Mouse (Mus musculus) midbrain, postnatal 0 days (tissue): ENCODE data around the gene Mpig6b. TPM values are rescaled to one million over a fixed set of nuclear protein-coding genes. Genes with fewer than 3 reads are reported as not detected.
A peak's percentile ranks its signal among the peaks of the same experiment; 100 is the strongest.

Experiments
- ATAC-seq: fragments of 200-750 bp; cut with Nextera tagmentation; 2 replicates; pipeline ENCODE4 v1.8.0; 2017; ENCODE audit warnings: moderate number of reproducible peaks, mild to moderate bottlenecking, moderate TSS enrichment, moderate library complexity; ENCODE audit not compliant: low FRiP score
- DNase-seq: peaks from one replicate; pipeline ENCODE4 v3.0.0-alpha.2; 2015; ENCODE audit warnings: low spot score
- H3K27ac ChIP-seq: fragments of 300-500 bp; sonication (generic); 2 replicates; pipeline ENCODE4 v1.5.1; 2014; ENCODE audit warnings: low read depth, mild to moderate bottlenecking, low read length, mixed read lengths
- H3K27me3 ChIP-seq: fragments of 300-500 bp; sonication (generic); 2 replicates; pipeline ENCODE4 v1.6.1; 2014; ENCODE audit warnings: low read length, control low read depth, mixed read lengths; ENCODE audit not compliant: insufficient read depth
- H3K36me3 ChIP-seq: fragments of 300-500 bp; sonication (generic); 2 replicates; pipeline ENCODE4 v1.6.1; 2014; ENCODE audit warnings: low read length, control low read depth, mixed read lengths; ENCODE audit not compliant: insufficient read depth
- H3K4me1 ChIP-seq: fragments of 300-500 bp; sonication (generic); 2 replicates; pipeline ENCODE4 v1.6.1; 2014; ENCODE audit warnings: mild to moderate bottlenecking, control low read depth, antibody characterized with exemption, low read length, mixed read lengths; ENCODE audit not compliant: insufficient read depth
- H3K4me2 ChIP-seq: fragments of 300-500 bp; sonication (generic); 2 replicates; pipeline ENCODE4 v1.6.1; 2014; ENCODE audit warnings: low read depth, mild to moderate bottlenecking, low read length, mixed read lengths; ENCODE audit not compliant: poor library complexity, severe bottlenecking
- H3K4me3 ChIP-seq: fragments of 300-500 bp; sonication (generic); 2 replicates; pipeline ENCODE4 v1.5.1; 2014; ENCODE audit warnings: low read depth, mild to moderate bottlenecking, low read length, moderate library complexity
- H3K9ac ChIP-seq: fragments of 300-500 bp; sonication (generic); replicated peaks from 2 replicates; pipeline ENCODE4 v1.6.1; 2014; ENCODE audit warnings: mild to moderate bottlenecking, low read length, moderate library complexity, mixed read lengths; ENCODE audit not compliant: poor library complexity, severe bottlenecking
- H3K9me3 ChIP-seq: fragments of 300-500 bp; sonication (generic); 2 replicates; pipeline ENCODE4 v1.6.1; 2016; ENCODE audit warnings: low read length, control low read depth
- CTCF ChIP-seq: IDR thresholded peaks from 2 replicates; pipeline ENCODE4 v1.5.1; 2016; ENCODE audit warnings: antibody characterized with exemption, mild to moderate bottlenecking
- WGBS: fragments of 180-500 bp; shearing (Covaris S2); extraction: QIAGEN DNeasy Blood & Tissue Kit; methylation state at CpG from one replicate; pipeline ENCODE4 v1.1.7; 2014; 5-methylcytosine and 5-hydroxymethylcytosine counted together
- polyA plus RNA-seq: library from polyadenylated mRNA; unstranded; fragments of >200 nt; fragmentation: Nextera tagmentation; extraction: Ambion mirVana; gene quantifications from 2 replicates; pipeline ENCODE4 v1.2.1, GENCODE M21; 2015
- total RNA-seq: library from RNA; depleted of rRNA; stranded (reverse); fragments of >200 nt; gene quantifications from 2 replicates; pipeline ENCODE4 v1.2.3, GENCODE M21; 2014

Gene Mpig6b
- total and polyA plus RNA-seq, 2 experiments from 2014 or later = not detected

GRCm38 (mm10) chr17:35076507-35077176, 10.7 kb upstream of the Mpig6b start, which contains the start of gene Ly6g6e:
Ly6g6e (plus strand) TSS chr17:35076902.
- Histone ChIP-seq H3K27me3 (no peaks in the 10 kb centered on the region), H3K9ac (no peak within 1 kb of the TSS), H3K36me3 (no peaks in the 10 kb centered on the region), H3K4me3 (peak within 1 kb of the TSS; percentile 18; the same call in 1 of the 2 replicates), H3K4me1 (no peaks in the 10 kb centered on the region), H3K27ac (no peak within 1 kb of the TSS), H3K9me3 (no peaks in the 10 kb centered on the region), H3K4me2 (peak within 1 kb of the TSS; percentile 35)
- TF ChIP-seq CTCF = no peak
- ATAC-seq (no peak), DNase-seq (no peak)
- WGBS = 40% methylated on average over 10 of the region's 10 CpGs

DNA sequence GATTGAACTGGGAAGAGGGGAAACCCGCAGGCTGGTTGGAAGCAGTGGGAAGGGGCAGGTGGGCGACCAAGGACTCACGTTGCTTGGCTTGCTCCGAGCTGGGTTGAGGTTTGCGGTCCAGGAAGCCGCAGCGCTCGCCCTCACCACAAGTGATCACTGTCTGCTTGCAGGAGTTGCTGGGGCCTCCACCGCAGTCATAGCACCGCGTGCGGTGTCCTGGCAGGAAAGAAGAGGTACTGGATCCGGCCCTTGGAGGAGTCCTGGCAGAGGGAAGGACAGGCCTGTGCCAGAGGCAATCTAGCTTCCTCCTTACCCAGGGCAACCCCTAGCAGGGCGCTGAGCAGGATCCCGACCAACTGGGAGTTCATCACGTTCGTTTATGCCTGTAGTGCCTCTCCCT, 8.1 kb upstream of the Mpig6b start:
- H3K4me2 ChIP-seq = no peak overlapping the region
- ATAC-seq = no peak
- no peak overlapping the region for H3K9ac ChIP-seq
- no peak overlapping the region for H3K27ac ChIP-seq
- H3K4me1 ChIP-seq = no peaks in the 10 kb centered on the region
- no peak for TF ChIP-seq CTCF
- H3K27me3 ChIP-seq = no peaks in the 10 kb centered on the region
- H3K36me3 ChIP-seq = no peaks in the 10 kb centered on the region
- H3K9me3 ChIP-seq = no peaks in the 10 kb centered on the region
- WGBS = 57% methylated on average over 17 of the region's 17 CpGs
- no peak for DNase-seq
- H3K4me3 ChIP-seq = no peak overlapping the region

DNA sequence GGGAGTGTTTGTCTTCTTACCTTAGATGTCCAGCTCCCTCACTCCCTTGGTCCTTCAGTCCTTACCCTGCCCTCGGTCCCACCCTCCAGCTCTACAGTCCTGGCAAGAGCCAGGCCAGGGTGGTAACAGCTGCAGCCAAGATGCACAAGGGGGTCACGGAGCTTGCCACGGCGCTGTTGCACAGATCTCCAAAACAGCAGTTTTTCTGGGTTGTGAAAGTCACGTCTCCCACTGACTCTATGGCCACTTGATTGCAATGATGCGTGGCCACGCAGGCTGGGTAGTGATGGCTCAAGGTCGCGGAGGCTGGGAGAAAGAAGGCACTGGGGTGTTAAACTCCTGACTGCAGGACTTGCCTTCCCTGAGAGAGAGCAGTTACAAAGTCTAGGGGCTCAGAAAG, 5.5 kb upstream of the Mpig6b start:
- Histone ChIP-seq H3K9me3 (no peaks in the 10 kb centered on the region), H3K4me2 (no peak overlapping the region), H3K4me3 (no peak overlapping the region), H3K36me3 (no peaks in the 10 kb centered on the region), H3K27ac (no peak overlapping the region), H3K27me3 (no peaks in the 10 kb centered on the region), H3K9ac (no peak overlapping the region), H3K4me1 (no peaks in the 10 kb centered on the region)
- no peak for TF ChIP-seq CTCF
- ATAC-seq (no peak), DNase-seq (no peak)
- WGBS = 80% methylated on average over 9 of the region's 9 CpGs

- Histone ChIP-seq H3K9ac (no peak overlapping the region), H3K27me3 (0 out of 2 replicates have a peak, but pooled peaks cover under 1% of the 10 kb centered on the region), H3K4me1 (no peaks in the 10 kb centered on the region), H3K36me3 (no peaks in the 10 kb centered on the region), H3K9me3 (no peaks in the 10 kb centered on the region), H3K27ac (no peak overlapping the region), H3K4me3 (no peak overlapping the region), H3K4me2 (no peak overlapping the region)
- DNase-seq (no peak), ATAC-seq (no peak)
- no peak for TF ChIP-seq CTCF
- 57% methylated on average over 6 of the region's 6 CpGs for whole genome bisulfite sequencing
Observed at GRCm38 (mm10) chr17:35070556-35071229, 4.7 kb upstream of the Mpig6b start.

DNA sequence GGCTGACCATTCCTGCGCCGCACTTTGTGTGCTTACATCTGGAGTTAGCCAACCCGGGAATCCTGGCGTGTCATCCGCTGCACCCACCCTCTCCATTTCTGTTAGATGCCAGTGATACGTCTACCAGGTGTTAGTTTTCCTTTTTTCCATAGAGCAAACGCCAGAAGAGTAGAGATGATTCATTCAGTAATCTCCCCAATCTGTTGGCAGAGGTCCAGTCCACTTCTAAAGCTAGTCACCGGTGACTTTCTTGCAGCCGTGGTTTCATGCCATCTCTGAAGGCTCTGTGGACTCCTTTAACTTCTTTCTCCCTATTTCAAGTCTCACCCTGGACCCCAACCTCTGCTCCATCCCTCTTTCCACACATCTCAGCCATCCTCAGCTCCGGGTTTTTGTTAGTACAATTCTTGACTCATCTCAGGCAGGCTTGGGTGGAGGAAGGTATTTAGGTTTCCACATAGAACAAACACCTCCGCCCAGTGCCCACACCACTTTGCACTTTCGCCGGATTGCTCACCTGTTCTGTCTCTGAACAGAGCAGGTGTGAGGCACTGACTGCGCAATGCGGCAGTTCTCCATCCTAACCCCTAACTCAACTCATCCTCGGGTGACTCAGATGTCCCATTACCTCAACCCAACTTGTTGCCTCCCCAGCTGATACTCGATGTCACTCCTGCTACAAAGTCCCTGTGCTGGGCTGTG, 2.4 kb upstream of the Mpig6b start:
- TF ChIP-seq CTCF = no peak
- Histone ChIP-seq H3K36me3 (no peaks in the 10 kb centered on the region), H3K4me3 (no peak overlapping the region), H3K4me1 (no peaks in the 10 kb centered on the region; the same call in 1 of the 2 replicates), H3K27ac (no peak overlapping the region), H3K9me3 (no peaks in the 10 kb centered on the region), H3K4me2 (no peak overlapping the region), H3K27me3 (peaks cover 19% of the 10 kb centered on the region; the same call in 1 of the 2 replicates), H3K9ac (no peak overlapping the region)
- WGBS = 85% methylated on average over 17 of the region's 17 CpGs
- ATAC-seq (no peak), DNase-seq (no peak)
